Mouse (Mus musculus): ENCODE data around the gene Kctd3. TPM values are rescaled to one million over a fixed set of nuclear protein-coding genes. Genes with fewer than 3 reads are reported as not detected.
A peak's percentile ranks its signal among the peaks of the same experiment; 100 is the strongest.

The Kctd3 gene
- polyA plus RNA-seq, 1 experiment from 2014 or later, result 37.6 TPM

DNA sequence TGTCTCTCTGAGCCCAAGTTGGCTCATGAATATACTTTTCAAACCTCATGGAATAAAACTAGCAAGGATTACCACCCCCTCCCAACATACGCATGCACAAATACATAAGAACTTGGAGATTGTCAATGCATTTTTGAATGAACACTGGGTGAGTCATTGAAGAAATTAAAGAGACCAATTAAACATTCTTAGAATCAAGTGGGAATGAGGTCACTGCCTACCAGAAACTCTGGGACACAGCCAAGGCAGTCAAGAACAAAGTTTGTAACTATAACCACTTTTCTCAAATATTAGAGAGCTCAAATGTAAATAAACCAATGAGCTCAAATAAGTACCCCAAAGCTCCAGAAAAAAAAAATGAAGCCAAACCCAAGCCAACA lies 16.1 kb upstream of the Kctd3 start:
- Histone ChIP-seq H3K4me2 (ENCODE audit: low read depth, severe bottlenecking) (no peak overlapping the region), H3K4me3 (ENCODE audit: low read depth, low read length) (no peak overlapping the region)
- WGBS, result 93% methylated on average over 1 of the region's 1 CpGs

DNA sequence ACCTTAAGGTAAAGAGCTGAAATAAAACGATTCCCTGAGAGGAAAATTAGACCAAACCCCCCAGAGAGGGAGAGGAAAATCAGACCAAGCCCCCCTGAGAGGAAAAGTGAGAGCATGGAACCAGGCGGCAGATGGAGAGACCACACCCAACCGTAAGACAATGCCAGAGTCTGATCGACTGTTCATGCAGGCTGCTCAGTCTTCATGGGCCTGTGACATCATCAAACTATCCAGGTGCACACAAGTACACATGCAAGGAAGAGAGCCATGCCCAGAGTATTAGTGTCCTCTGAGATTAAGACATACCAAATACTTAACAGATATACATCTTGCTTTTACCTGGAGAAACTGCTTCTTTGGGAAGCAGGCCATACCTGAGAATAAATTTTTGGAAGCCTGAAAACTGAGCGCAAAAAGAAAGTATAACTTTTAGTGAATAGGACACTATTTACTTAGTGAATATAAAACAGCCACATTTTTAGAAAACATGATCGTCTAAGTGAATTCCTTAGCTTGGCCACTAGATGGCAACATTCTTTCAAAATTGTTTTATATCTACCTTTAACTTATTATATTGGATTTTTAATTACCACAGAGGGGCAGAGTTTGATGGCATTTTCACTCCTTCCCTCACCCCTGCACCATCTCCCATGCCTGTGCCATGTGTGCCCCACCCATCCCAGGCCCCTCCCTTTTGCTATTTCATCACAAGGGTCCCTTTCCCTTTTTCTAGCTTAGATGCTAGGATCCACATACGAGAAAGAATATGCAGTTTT lies 15.5 kb upstream of the Kctd3 start:
- DNase-seq (ENCODE audit: low spot score), result no peak
- Histone ChIP-seq H3K4me3 (ENCODE audit: low read depth, low read length) (no peak overlapping the region), H3K9me3 (ENCODE audit: control insufficient read depth, low read length) (no peaks in the 10 kb centered on the region), H3K4me1 (ENCODE audit: control insufficient read depth, insufficient read depth, low read length) (no peaks in the 10 kb centered on the region), H3K9ac (ENCODE audit: low read length) (no peak overlapping the region), H3K4me2 (ENCODE audit: low read depth, severe bottlenecking) (no peak overlapping the region), H3K27me3 (ENCODE audit: control insufficient read depth, insufficient read depth, low read length) (no peaks in the 10 kb centered on the region), H3K27ac (replicated peaks; ENCODE audit: low read depth, low read length) (no peak overlapping the region), H3K36me3 (ENCODE audit: control insufficient read depth, insufficient read depth, low read length) (no peaks in the 10 kb centered on the region)
- WGBS, result 52% methylated on average over 7 of the region's 7 CpGs
- ATAC-seq (ENCODE audit: insufficient number of reproducible peaks, low FRiP score, low TSS enrichment, low read depth), result no peak

More for the DNA sequence above, 16.1 kb upstream of the Kctd3 start:
- ATAC-seq (ENCODE audit: insufficient number of reproducible peaks, low FRiP score, low TSS enrichment, low read depth), result no peak
- Histone ChIP-seq H3K9ac (ENCODE audit: low read length) (no peak overlapping the region), H3K27me3 (ENCODE audit: control insufficient read depth, insufficient read depth, low read length) (no peaks in the 10 kb centered on the region), H3K27ac (replicated peaks; ENCODE audit: low read depth, low read length) (no peak overlapping the region), H3K4me1 (ENCODE audit: control insufficient read depth, insufficient read depth, low read length) (no peaks in the 10 kb centered on the region), H3K36me3 (ENCODE audit: control insufficient read depth, insufficient read depth, low read length) (no peaks in the 10 kb centered on the region), H3K9me3 (ENCODE audit: control insufficient read depth, low read length) (no peaks in the 10 kb centered on the region)
- no peak for DNase-seq (ENCODE audit: low spot score)

DNA sequence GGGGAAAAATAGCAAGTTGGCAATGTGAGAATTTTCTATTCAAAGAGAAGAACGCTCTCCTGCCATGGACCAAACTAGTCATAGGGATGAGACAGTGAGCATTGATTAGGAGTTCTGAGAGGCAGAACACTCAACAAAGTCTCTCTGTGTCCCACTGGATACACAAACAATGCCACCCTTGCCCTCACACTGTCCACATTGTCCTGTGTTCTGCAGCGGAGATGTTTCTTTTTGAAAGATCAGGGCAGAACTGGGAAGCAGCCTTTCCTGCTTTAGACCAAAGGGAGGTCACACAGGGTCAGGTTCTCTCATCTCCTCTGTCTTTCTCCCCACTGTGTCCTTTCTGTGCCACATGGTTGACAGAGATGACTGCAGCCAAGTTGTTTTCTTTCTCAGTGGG lies 7.7 kb upstream of the Kctd3 start:
- Histone ChIP-seq H3K9ac (ENCODE audit: low read length) (no peak overlapping the region), H3K4me2 (ENCODE audit: low read depth, severe bottlenecking) (no peak overlapping the region), H3K4me3 (ENCODE audit: low read depth, low read length) (no peak overlapping the region), H3K27ac (replicated peaks; ENCODE audit: low read depth, low read length) (no peak overlapping the region), H3K4me1 (ENCODE audit: control insufficient read depth, insufficient read depth, low read length) (no peaks in the 10 kb centered on the region), H3K27me3 (ENCODE audit: control insufficient read depth, insufficient read depth, low read length) (no peaks in the 10 kb centered on the region), H3K36me3 (ENCODE audit: control insufficient read depth, insufficient read depth, low read length) (no peaks in the 10 kb centered on the region), H3K9me3 (ENCODE audit: control insufficient read depth, low read length) (no peaks in the 10 kb centered on the region)
- DNase-seq (ENCODE audit: low spot score), result no peak
- 88% methylated on average over 2 of the region's 2 CpGs for WGBS
- ATAC-seq (ENCODE audit: insufficient number of reproducible peaks, low FRiP score, low TSS enrichment, low read depth), result no peak

DNA sequence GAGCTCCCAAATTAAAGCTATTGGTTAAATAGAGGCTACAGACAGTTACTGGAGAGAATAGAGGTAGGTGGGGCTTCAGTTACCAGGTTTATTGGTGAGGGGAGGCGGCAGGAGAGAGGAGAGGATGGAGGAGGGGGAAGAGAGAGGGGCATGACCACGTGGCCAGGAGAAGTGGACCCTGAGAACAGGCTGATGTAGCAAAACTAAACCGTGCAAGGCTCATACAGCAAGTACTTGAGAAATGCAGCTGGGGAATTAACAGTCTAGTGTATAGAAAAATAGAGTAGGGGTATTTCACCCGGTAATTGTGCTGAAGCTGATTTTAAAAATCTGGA lies 5.9 kb upstream of the Kctd3 start:
- no peaks in the 10 kb centered on the region for H3K4me1 ChIP-seq (ENCODE audit: control insufficient read depth, insufficient read depth, low read length)
- peak overlapping the region; percentile 3 for H3K4me2 ChIP-seq (ENCODE audit: low read depth, severe bottlenecking)
- no peaks in the 10 kb centered on the region for H3K36me3 ChIP-seq (ENCODE audit: control insufficient read depth, insufficient read depth, low read length)
- no peaks in the 10 kb centered on the region for H3K9me3 ChIP-seq (ENCODE audit: control insufficient read depth, low read length)
- no peak overlapping the region for H3K4me3 ChIP-seq (ENCODE audit: low read depth, low read length)
- ATAC-seq (ENCODE audit: insufficient number of reproducible peaks, low FRiP score, low TSS enrichment, low read depth) (peak; percentile 51; the same call in 1 of the 2 replicates), DNase-seq (ENCODE audit: low spot score) (peak; percentile 28)
- no peaks in the 10 kb centered on the region for H3K27me3 ChIP-seq (ENCODE audit: control insufficient read depth, insufficient read depth, low read length)
- WGBS, result 10% methylated on average over 4 of the region's 4 CpGs
- H3K27ac ChIP-seq (replicated peaks; ENCODE audit: low read depth, low read length), result no peak overlapping the region
- H3K9ac ChIP-seq (ENCODE audit: low read length), result no peak overlapping the region

DNA sequence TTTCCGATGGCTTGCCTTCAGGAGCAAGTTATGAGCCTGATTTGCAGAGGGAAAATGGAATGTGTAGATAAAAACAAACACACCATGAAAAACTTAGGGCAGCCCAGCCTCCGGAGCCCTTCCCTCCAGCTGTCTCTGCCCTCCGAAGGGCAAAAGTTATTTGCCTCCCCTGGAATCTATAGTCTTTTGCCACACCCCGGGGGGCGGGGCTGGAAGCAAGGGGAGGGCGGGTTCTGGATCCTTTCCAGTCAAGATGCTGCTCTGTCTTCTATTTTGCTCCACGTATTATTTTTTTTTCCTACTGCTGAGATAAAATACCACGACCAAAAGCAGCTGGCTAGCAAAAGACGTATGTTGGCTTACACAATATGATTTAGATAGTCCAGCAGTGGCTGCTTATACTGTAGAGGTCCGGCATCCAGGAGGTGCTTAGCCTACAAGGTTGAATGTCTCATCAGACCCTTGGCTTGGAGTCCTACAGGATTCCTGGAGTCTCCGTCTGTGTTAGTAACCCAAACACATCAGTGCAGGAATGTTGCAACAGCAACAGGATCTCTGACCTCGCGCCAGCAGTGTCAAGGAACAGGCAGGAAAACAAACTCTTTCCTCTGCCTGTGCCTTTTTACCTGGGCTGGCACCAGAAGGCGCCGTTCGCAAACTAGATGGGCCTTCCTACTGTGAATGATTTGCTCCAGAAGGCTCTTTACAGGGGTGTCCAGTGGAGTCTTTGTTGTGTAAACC lies 5.4 kb upstream of the Kctd3 start:
- H3K4me3 ChIP-seq (ENCODE audit: low read depth, low read length), result no peak overlapping the region
- H3K9me3 ChIP-seq (ENCODE audit: control insufficient read depth, low read length), result no peaks in the 10 kb centered on the region
- ATAC-seq (ENCODE audit: insufficient number of reproducible peaks, low FRiP score, low TSS enrichment, low read depth) (0 out of 2 replicates have a peak, but pooled peaks have one; percentile 17), DNase-seq (ENCODE audit: low spot score) (peak; percentile 47)
- H3K36me3 ChIP-seq (ENCODE audit: control insufficient read depth, insufficient read depth, low read length), result no peaks in the 10 kb centered on the region
- no peaks in the 10 kb centered on the region for H3K27me3 ChIP-seq (ENCODE audit: control insufficient read depth, insufficient read depth, low read length)
- peak overlapping the region; percentile 3 for H3K4me2 ChIP-seq (ENCODE audit: low read depth, severe bottlenecking)
- no peaks in the 10 kb centered on the region for H3K4me1 ChIP-seq (ENCODE audit: control insufficient read depth, insufficient read depth, low read length)
- H3K27ac ChIP-seq (replicated peaks; ENCODE audit: low read depth, low read length), result no peak overlapping the region; the same call in 1 of the 2 replicates
- no peak overlapping the region for H3K9ac ChIP-seq (ENCODE audit: low read length)
- 6% methylated on average over 16 of the region's 16 CpGs for WGBS

DNA sequence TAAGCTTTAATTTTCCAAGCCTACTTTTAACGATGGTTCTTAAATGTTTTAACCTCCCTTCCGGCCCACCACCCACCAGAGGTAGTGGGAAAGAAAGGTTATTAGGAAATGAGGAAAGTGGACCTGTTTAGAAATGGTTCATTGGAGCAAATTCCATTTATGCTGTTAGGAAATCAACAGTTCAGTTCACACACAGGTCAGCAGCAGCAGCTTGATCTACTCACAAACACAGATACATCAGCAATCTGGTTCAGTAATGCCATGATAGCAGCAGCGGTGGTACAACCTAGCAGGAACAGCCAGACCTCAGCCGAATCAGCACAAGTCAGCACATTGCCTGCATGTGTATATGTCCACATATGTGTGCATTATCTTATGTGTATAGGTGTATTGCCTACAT lies 3.0 kb upstream of the Kctd3 start:
- H3K36me3 ChIP-seq (ENCODE audit: control insufficient read depth, insufficient read depth, low read length), result 0 out of 2 replicates have a peak, but pooled peaks cover under 1% of the 10 kb centered on the region
- ATAC-seq (ENCODE audit: insufficient number of reproducible peaks, low FRiP score, low TSS enrichment, low read depth), result no peak
- no peaks in the 10 kb centered on the region for H3K9me3 ChIP-seq (ENCODE audit: control insufficient read depth, low read length)
- DNase-seq (ENCODE audit: low spot score), result no peak
- no peak overlapping the region for H3K4me2 ChIP-seq (ENCODE audit: low read depth, severe bottlenecking)
- H3K9ac ChIP-seq (ENCODE audit: low read length), result no peak overlapping the region
- H3K4me3 ChIP-seq (ENCODE audit: low read depth, low read length), result no peak overlapping the region
- H3K4me1 ChIP-seq (ENCODE audit: control insufficient read depth, insufficient read depth, low read length), result peaks cover 3% of the 10 kb centered on the region; the same call in 1 of the 2 replicates
- no peaks in the 10 kb centered on the region for H3K27me3 ChIP-seq (ENCODE audit: control insufficient read depth, insufficient read depth, low read length)
- 92% methylated on average over 4 of the region's 4 CpGs for WGBS
- no peak overlapping the region for H3K27ac ChIP-seq (replicated peaks; ENCODE audit: low read depth, low read length)

DNA sequence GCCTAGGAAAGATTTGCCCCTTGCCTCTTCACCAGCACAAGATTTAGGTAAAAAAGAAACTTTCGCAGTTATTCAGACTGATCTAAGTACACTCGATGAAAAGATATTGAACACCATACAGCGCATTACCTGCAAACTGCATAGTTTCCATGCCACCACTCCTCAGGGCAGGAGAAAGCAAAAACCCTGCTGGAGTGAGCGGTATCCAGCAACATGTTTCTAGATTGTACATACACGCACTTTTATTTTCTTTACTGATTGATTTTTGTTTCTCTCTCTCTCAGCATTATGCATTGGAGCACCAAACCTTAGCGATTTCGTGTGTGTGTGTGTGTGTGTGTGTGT lies 311 bp upstream of the Kctd3 start:
- Histone ChIP-seq H3K9ac (ENCODE audit: low read length) (no peak overlapping the region), H3K4me2 (ENCODE audit: low read depth, severe bottlenecking) (no peak overlapping the region; the same call in 1 of the 2 replicates), H3K27ac (replicated peaks; ENCODE audit: low read depth, low read length) (no peak overlapping the region), H3K27me3 (ENCODE audit: control insufficient read depth, insufficient read depth, low read length) (no peaks in the 10 kb centered on the region), H3K4me1 (ENCODE audit: control insufficient read depth, insufficient read depth, low read length) (peaks cover 3% of the 10 kb centered on the region; the same call in 1 of the 2 replicates), H3K4me3 (ENCODE audit: low read depth, low read length) (peak overlapping the region; percentile 95), H3K36me3 (ENCODE audit: control insufficient read depth, insufficient read depth, low read length) (0 out of 2 replicates have a peak, but pooled peaks cover 4% of the 10 kb centered on the region), H3K9me3 (ENCODE audit: control insufficient read depth, low read length) (no peaks in the 10 kb centered on the region)
- 49% methylated on average over 7 of the region's 7 CpGs for WGBS
- DNase-seq (ENCODE audit: low spot score), result no peak
- peak; percentile 26; the same call in 1 of the 2 replicates for ATAC-seq (ENCODE audit: insufficient number of reproducible peaks, low FRiP score, low TSS enrichment, low read depth)

DNA sequence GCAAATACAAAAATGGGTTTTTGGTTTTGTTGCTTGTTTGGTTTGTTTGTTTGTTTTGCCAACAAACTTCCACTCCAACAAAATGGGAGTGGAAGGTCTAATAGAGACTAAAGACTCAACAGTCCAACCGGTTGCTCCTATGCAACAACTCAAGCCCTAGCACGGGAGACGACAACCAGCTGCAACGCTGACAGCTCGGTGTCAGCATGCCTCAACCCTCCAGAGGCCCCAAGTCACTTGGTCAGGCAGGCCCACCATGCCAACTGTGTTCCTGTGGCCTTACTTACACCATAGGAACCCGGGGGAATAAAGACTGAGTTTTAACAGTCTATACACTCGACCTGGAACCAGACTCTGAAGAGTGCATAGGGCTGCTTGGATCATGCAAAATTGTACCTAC lies 815 bp downstream of the Kctd3 start:
- H3K4me2 ChIP-seq (ENCODE audit: low read depth, severe bottlenecking), result peak overlapping the region; percentile 91
- 3% methylated on average over 7 of the region's 7 CpGs for WGBS
- H3K4me1 ChIP-seq (ENCODE audit: control insufficient read depth, insufficient read depth, low read length), result peaks cover 3% of the 10 kb centered on the region; the same call in 1 of the 2 replicates
- no peaks in the 10 kb centered on the region for H3K9me3 ChIP-seq (ENCODE audit: control insufficient read depth, low read length)
- H3K9ac ChIP-seq (ENCODE audit: low read length), result peak overlapping the region; percentile 96
- DNase-seq (ENCODE audit: low spot score) (peak; percentile 26), ATAC-seq (ENCODE audit: insufficient number of reproducible peaks, low FRiP score, low TSS enrichment, low read depth) (no peak; the same call in 1 of the 2 replicates)
- H3K36me3 ChIP-seq (ENCODE audit: control insufficient read depth, insufficient read depth, low read length), result 0 out of 2 replicates have a peak, but pooled peaks cover 4% of the 10 kb centered on the region
- H3K4me3 ChIP-seq (ENCODE audit: low read depth, low read length), result peak overlapping the region; percentile 95
- H3K27me3 ChIP-seq (ENCODE audit: control insufficient read depth, insufficient read depth, low read length), result no peaks in the 10 kb centered on the region
- no peak overlapping the region for H3K27ac ChIP-seq (replicated peaks; ENCODE audit: low read depth, low read length)

All from limb, embryonic 11.5 days (tissue).